Comparison of ENCODE assay signal across 8 mouse cellular contexts in the genomic region with DNA sequence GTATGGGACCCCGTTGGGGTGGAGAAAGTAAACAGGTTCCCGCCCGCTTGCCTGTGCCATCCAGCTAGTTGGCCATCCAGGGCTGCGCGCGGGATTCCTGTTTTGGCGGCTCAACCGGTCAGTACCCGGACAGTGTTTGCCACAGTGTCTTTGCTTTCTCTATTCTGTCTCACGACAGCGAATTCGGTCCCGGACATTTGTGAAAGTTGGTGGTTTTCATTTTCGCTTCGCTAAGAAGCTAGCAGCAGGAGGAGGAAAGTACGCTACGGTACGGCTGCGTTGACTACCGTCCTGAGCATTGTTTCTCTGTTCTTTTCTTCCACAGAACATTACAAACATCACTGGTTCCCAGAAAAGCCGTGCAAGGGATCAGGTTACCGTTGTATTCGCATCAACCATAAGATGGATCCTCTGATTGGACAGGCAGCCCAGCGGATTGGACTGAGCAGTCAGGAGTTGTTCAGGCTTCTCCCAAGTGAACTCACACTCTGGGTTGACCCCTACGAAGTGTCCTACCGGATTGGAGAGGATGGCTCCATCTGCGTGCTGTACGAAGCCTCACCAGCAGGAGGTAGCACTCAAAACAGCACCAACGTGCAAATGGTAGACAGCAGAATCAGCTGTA. TPM values are rescaled to one million over a fixed set of nuclear protein-coding genes. Genes with fewer than 3 reads are reported as not detected.
DNase-seq lines count a peak whose midpoint lies in the region; ATAC-seq and TF ChIP-seq lines count a peak whose summit lies in the region.

No protein-coding gene starts in this region.

- peak; percentile 54 for DNase-seq in MEL-GATA-1-ER (ENCODE audit: extremely low read depth, low read depth)
- DNase-seq in cerebellum, adult 9-10 months: peak; percentile 83
- peak; percentile 57 for DNase-seq in layer of hippocampus, adult 9-10 months (ENCODE audit: low spot score)
- peak; percentile 73 for DNase-seq in thymus, postnatal 0 days (ENCODE audit: low spot score)

- peak overlapping the region; percentile 52 for H3K4me2 ChIP-seq in lung, embryonic 15.5 days

- peak overlapping the region; percentile 91 for H3K4me3 ChIP-seq in lung, embryonic 15.5 days
- H3K4me3 ChIP-seq in olfactory bulb, adult 2 months (ENCODE audit: insufficient read depth, low read depth, low read length): peak overlapping the region; percentile 68

- H3K36me3 ChIP-seq in lung, embryonic 15.5 days: peaks cover 18% of the 10 kb centered on the region; the same call in 1 of the 2 replicates

- peak; percentile 10; the same call in 1 of the 2 replicates for ATAC-seq in frontal cortex, adult (ENCODE audit: low TSS enrichment)
- ATAC-seq in hematopoietic stem cell, adult 5-6 weeks (replicated peaks in 1 of 2; ENCODE audit: insufficient read depth in 1 of 2, low FRiP score in 2 of 2, low TSS enrichment in 1 of 2, low read depth in 1 of 2, poor library complexity in 2 of 2, severe bottlenecking in 2 of 2): peak; percentile 9 to 11; a peak in 2 of 4 replicates
- ATAC-seq in lung, embryonic 15.5 days (ENCODE audit: borderline replicate concordance, extremely low read depth, low FRiP score, low TSS enrichment): peak; percentile 20; the same call in 1 of the 2 replicates

- 2% methylated on average over 29 of the region's 29 CpGs for WGBS in lung, embryonic 15.5 days
- under 1% methylated on average over 29 of the region's 29 CpGs for WGBS in olfactory bulb, adult 2 months

- H3K9ac ChIP-seq in lung, embryonic 15.5 days: peak overlapping the region; percentile 99

- peaks cover 21% of the 10 kb centered on the region for H3K4me1 ChIP-seq in lung, embryonic 15.5 days
- H3K4me1 ChIP-seq in olfactory bulb, adult 2 months (ENCODE audit: control insufficient read depth, insufficient read depth, low read length): peaks cover 2% of the 10 kb centered on the region; the same call in 1 of the 2 replicates

- H3K27ac ChIP-seq in lung, embryonic 15.5 days: peak overlapping the region; percentile 93
- H3K27ac ChIP-seq in olfactory bulb, adult 2 months (ENCODE audit: insufficient read depth, low read depth, low read length): peak overlapping the region; percentile 85

- no peaks in the 10 kb centered on the region for H3K27me3 ChIP-seq in lung, embryonic 15.5 days

- no peak for TF ChIP-seq POLR2A in olfactory bulb, adult 2 months (IDR thresholded peaks at IDR 0.05; ENCODE audit: insufficient read depth, low read depth, low read length)

- TF ChIP-seq CTCF in olfactory bulb, adult 2 months (IDR thresholded peaks at IDR 0.05; ENCODE audit: insufficient read depth, low read depth, low read length): no peak

- H3K9me3 ChIP-seq in lung, embryonic 15.5 days: no peaks in the 10 kb centered on the region

RNA-seq across cellular contexts. Expression of a gene that starts 1.3 kb away (rescaled TPM):
- 75.4 and 78.5 TPM in 2 replicates for total RNA-seq in hematopoietic stem cell, adult 5-6 weeks (2017)
- polyA plus RNA-seq in lung, embryonic 15.5 days (2015; fragmentation: Nextera tagmentation; extraction: Ambion mirVana): 53.7 and 59.3 TPM in 2 replicates
- 101 TPM in 1 of 2 replicates, not detected in the other for polyA plus RNA-seq in olfactory bulb, adult 2 months (2012; ENCODE audit: insufficient read depth, insufficient read length, low replicate concordance, missing spikeins)
- polyA plus RNA-seq in thymus, postnatal 0 days (2015; fragmentation: Nextera tagmentation; extraction: Ambion mirVana): 127 and 139 TPM in 2 replicates

Comparison
In these comparisons a context has a peak if more than half of its experiments do, and no peak if none do; other contexts are left out.
1. Peak in every context shown above with its lines: DNase-seq, ATAC-seq, H3K4me3 ChIP-seq and H3K27ac ChIP-seq.